Mouse (Mus musculus): ENCODE measurements around the gene Gm7978. TPM values are rescaled to one million over a fixed set of nuclear protein-coding genes. Genes with fewer than 3 reads are reported as not detected.
"Not testable (repeated sequence)": the region's sequence is repeated elsewhere in the genome, so short reads cannot be mapped to it uniquely, and the experiment has no call there.

Gene Gm7978
- not detected for total RNA-seq (2021)

- intact Hi-C loops (cut with DNase I); DNase-seq (ENCODE audit: low spot score): not testable (repeated sequence)
These were observed at the start of gene Gm7978 for GRCm38 (mm10) chr5:95736073-95736472. Gene Gm7978 (minus strand): TSS chr5:95736173.

- DNase-seq (ENCODE audit: low spot score); intact Hi-C loops (cut with DNase I): not testable (repeated sequence)
These were observed 39.7 kb upstream of the Gm7978 start, which contains the start of gene E330014E10Rik for GRCm38 (mm10) chr5:95775690-95776089. Gene E330014E10Rik (plus strand): TSS chr5:95775990.

GRCm38 (mm10) chr5:95741714-95742113 is 5.7 kb upstream of the Gm7978 start, which contains the start of gene Gm7982:
Gene Gm7982 (plus strand): TSS chr5:95742014.
- intact Hi-C loops (cut with DNase I); DNase-seq (ENCODE audit: low spot score): not testable (repeated sequence)

Other genes starting within 250 kb of the Gm7978 start
- not detected for gene Gm3286, start 225.4 kb downstream of the Gm7978 start, total RNA-seq (2021)
- not detected for gene Gm7971, start 141.3 kb downstream of the Gm7978 start, total RNA-seq (2021)
- gene Gm7982, start 5.8 kb upstream of the Gm7978 start, total RNA-seq (2021): not detected
- not detected for gene E330014E10Rik, start 39.8 kb upstream of the Gm7978 start, total RNA-seq (2021)
- 1 to 10 TPM in 1 of 2 experiments, under 1 TPM in 1; 0.29 to 1.6 TPM for gene Cxcl13, start 220.8 kb upstream of the Gm7978 start, total RNA-seq (2021)

Data from heart, postnatal 25 days (tissue).